Comparison of ENCODE assay signal across 15 mouse cellular contexts in genomic region chr6:17337724-17338123, GRCm38 (mm10). TPM values are rescaled to one million over a fixed set of nuclear protein-coding genes. Genes with fewer than 3 reads are reported as not detected.
"Had no signal": no experiment of that assay in that cellular context is flagged by ENCODE, and none has a peak within 500 bp of the region (broad histone marks: within the 10 kb centered on the region; RNA-seq: fewer than 3 reads in every experiment).

No protein-coding gene starts in this region.

- DNase-seq: forebrain, postnatal 0 days; gastrocnemius, postnatal 14 days; gastrocnemius, postnatal 36 days; heart, adult 18-20 months; heart, postnatal 14 days; heart, postnatal 36 days; kidney, adult 11 months; kidney, adult 2 months; kidney, adult 9 months; kidney, postnatal 14 days; kidney, postnatal 36 days; layer of hippocampus, adult 9-11 months; layer of hippocampus, postnatal 36 days; left cerebral cortex, postnatal 4 days had no signal

RNA-seq across cellular contexts. Expression of gene Cav1, which starts 31.6 kb away (rescaled TPM):
- total RNA-seq: hematopoietic stem cell, adult 5-6 weeks had no signal
